Mouse (Mus musculus) bone marrow macrophage, adult 2 months (primary cell): ENCODE measurements around the gene Scaf8. TPM values are rescaled to one million over a fixed set of nuclear protein-coding genes. Genes with fewer than 3 reads are reported as not detected.
"Not testable (repeated sequence)": the region's sequence is repeated elsewhere in the genome, so short reads cannot be mapped to it uniquely, and the experiment has no call there.

Experiments
- H3K27ac ChIP-seq: 2 replicates; pipeline ENCODE4 v1.5.1; 2012; ENCODE audit warnings: low read depth, low read length; ENCODE audit not compliant: insufficient read depth
- H3K4me1 ChIP-seq: 2 replicates; pipeline ENCODE4 v1.6.1; 2012; ENCODE audit warnings: low read length; ENCODE audit not compliant: control insufficient read depth, insufficient read depth
- H3K4me3 ChIP-seq: 2 replicates; pipeline ENCODE4 v1.5.1; 2012; ENCODE audit warnings: mild to moderate bottlenecking, low read length, moderate library complexity; ENCODE audit not compliant: insufficient read depth
- CTCF ChIP-seq: IDR thresholded peaks from 2 replicates; pipeline ENCODE4 v1.5.1; 2012; ENCODE audit warnings: low read depth, mild to moderate bottlenecking, low read length, moderate library complexity
- POLR2A ChIP-seq: IDR thresholded peaks from 2 replicates; pipeline ENCODE4 v1.6.1; 2012; ENCODE audit warnings: mild to moderate bottlenecking, low read depth, low read length, borderline replicate concordance
- polyA plus RNA-seq: library from polyadenylated mRNA; stranded (reverse); fragments of >200 nt; gene quantifications from 2 replicates; pipeline ENCODE4 v1.2.4, GENCODE M21; 2012; ENCODE audit not compliant: missing spikeins, insufficient read depth, insufficient read length

Scaf8 gene
- polyA plus RNA-seq, 1 experiment, result 22.3 TPM

DNA sequence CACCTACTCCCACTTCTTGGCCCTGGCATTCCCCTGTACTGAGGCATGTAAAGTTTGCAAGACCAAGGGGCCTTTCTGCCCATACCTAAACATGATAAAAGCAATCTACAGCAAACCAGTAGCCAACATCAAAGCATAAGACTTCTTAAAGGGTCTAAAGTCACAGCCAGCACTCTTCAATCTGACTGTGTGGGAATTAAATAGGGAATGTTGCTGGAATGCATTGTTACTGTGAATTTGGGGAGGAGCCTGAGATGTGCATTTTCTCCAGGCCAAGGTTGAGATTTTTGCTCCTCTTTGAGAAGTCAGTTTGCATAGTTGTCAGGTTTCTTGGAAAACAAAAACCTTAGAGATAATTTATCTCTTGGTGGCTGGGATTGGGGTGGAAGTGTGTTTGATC is 36.4 kb downstream of the Scaf8 start:
- TF ChIP-seq CTCF, result no peak
- Histone ChIP-seq H3K27ac (no peak overlapping the region), H3K4me3 (no peak overlapping the region), H3K4me1 (peaks cover 15% of the 10 kb centered on the region)

DNA sequence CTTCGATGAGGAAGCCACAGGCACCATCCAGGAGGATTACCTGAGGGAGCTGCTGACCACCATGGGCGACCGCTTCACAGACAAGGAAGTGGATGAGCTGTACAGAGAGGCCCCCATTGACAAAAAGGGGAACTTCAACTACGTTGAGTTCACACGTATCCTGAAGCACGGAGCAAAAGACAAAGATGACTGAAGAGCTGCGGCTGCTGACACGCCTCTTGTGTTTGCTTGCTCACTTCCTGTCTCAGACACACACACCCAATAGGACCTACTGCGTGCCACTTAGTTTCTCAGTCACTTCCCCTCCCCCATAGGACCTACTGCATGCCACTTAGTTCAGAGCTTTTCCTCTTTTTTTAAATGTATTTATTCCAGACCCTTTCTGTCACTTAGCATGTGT is 41.4 kb downstream of the Scaf8 start:
- not testable (repeated sequence) for H3K4me3 ChIP-seq
- H3K4me1 ChIP-seq, result peaks cover 18% of the 10 kb centered on the region

DNA sequence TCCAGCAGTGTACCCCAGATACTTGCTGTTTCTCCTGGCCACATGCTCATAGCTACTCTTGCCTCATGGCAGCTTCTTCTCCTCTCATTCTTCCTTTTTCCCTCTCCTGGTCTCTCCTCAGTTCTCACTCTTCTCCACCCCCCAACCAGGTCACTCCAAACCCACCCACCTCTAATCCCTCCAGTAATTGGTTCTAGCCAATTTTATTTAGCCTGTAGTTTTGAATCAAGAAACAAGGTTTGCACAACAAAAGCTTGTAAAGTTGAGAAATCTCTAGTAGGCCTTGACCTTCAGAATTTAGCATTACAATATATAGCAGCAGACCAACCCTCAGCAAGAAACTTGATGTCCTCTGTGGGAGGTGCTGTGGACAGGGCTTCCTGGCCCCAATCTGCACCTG is 42.2 kb downstream of the Scaf8 start:
- TF ChIP-seq CTCF (no peak), POLR2A (no peak)

More for the DNA sequence above, 41.4 kb downstream of the Scaf8 start:
- peak overlapping the region; percentile 57 for H3K27ac ChIP-seq

DNA sequence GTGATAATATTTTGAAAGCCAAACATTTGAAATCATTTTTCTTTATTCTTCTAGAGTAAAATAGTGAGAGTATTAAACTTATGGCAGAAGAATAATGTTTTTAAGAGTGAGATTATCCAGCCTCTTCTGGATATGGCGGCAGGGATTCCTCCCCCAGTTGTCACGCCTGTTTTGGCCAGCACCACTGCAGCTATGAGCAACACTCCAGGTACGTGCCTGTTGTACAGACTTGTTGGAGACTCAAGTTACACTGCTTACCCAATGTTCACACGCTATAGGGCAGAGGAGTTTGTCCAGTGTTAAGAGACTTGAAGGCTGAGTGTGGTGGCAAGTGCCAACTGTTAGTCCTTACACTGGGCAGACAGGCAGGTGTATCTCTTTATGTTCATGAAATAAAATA is 48.1 kb downstream of the Scaf8 start:
- Histone ChIP-seq H3K4me1 (peaks cover 9% of the 10 kb centered on the region), H3K4me3 (no peak overlapping the region), H3K27ac (no peak overlapping the region)
- TF ChIP-seq CTCF (no peak), POLR2A (no peak)

More for the DNA sequence above, 42.2 kb downstream of the Scaf8 start:
- Histone ChIP-seq H3K27ac (0 out of 2 replicates have a peak overlapping the region, but pooled peaks have one; percentile 30), H3K4me1 (peaks cover 20% of the 10 kb centered on the region), H3K4me3 (no peak overlapping the region)

DNA sequence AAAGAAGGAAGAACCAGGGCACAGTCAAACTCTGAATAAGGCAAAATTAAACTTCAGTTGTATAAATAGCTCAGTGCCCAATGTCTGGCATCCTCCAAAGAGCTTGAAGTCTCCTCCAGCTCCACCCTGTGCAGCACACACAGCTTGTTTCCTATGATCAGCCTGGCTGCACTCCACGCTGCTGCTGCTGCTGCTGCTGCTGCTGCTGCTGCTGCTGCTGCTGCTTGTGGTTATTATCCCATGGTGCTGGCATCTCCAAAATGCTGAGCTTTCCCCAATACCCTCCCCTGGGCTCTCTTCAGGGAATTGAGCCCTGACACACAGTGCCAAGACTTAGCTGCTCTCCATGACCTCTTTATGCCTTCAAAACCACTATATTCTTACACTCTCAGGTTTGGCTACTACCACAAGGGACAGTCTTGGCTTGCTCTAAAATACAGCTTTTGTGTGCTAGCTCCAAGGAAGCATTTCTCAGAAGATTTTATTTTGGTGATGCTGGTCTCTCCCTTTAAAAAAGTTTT is 65.7 kb downstream of the Scaf8 start:
- H3K4me1 ChIP-seq, H3K27ac ChIP-seq, H3K4me3 ChIP-seq: not testable (repeated sequence)

DNA sequence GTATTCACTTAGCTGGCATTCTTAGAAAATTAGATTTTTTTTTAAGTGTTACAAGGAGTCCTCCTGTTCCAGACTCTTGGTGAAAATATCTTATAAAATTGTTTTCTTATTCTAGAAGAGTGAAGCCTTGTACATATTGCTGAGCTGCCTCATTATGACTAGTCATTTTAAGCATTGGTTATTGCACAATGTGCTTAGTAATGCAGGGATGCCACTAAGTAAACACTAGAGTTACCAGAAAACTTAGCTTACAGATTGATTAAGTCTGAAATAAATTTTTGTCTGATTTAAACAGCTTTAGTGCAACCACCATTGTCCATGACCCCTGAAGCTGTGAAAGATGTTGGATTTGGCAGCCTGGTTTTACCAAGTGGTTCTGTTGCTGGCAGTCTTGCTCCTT is 80.7 kb downstream of the Scaf8 start:
- not testable (repeated sequence) for H3K4me1 ChIP-seq, H3K4me3 ChIP-seq, H3K27ac ChIP-seq

DNA sequence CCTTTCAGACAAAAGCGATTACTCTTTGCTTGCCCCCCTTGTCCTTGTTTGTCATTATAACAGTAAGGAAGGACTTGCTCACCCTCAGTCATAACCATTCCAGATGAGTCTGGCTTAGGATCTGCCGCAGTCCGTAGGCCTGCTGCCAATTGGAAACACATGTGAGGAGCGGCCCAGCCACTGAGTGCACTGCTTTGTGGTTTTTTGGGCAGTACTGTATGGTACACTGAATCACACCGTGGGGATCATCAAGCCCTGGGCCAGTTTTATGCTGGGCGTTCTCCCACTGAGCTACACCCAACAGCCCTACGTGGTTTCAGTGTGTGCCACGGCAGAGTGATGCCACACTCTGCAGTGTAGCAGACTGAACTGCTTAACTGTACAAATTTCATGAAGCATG is 85.6 kb downstream of the Scaf8 start:
- TF ChIP-seq POLR2A (no peak), CTCF (no peak)
- Histone ChIP-seq H3K27ac (no peak overlapping the region), H3K4me1 (peaks cover 12% of the 10 kb centered on the region), H3K4me3 (no peak overlapping the region)

DNA sequence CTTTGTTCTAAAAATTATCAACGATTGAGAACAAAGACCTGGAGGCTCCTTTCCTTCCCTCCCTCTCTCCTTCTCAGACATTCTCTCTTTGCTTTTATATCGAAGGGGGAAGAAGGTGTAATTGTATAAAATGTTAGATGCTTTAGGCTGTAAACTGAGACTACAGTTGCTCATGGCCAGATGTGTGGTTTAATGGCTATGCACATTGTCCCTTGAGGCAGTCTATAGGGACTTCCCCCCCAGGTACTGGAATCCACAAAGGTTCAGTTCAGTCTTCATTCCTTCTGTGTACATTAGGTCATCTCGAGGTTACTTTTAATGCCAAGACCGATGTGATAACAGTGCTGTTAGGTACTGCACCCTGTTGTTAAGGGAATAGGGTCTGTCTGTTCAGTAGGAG is 89.1 kb downstream of the Scaf8 start:
- H3K4me1 ChIP-seq, result peaks cover 41% of the 10 kb centered on the region
- H3K27ac ChIP-seq, result no peak overlapping the region
- H3K4me3 ChIP-seq, result no peak overlapping the region
- no peak for TF ChIP-seq POLR2A
- no peak for TF ChIP-seq CTCF

DNA sequence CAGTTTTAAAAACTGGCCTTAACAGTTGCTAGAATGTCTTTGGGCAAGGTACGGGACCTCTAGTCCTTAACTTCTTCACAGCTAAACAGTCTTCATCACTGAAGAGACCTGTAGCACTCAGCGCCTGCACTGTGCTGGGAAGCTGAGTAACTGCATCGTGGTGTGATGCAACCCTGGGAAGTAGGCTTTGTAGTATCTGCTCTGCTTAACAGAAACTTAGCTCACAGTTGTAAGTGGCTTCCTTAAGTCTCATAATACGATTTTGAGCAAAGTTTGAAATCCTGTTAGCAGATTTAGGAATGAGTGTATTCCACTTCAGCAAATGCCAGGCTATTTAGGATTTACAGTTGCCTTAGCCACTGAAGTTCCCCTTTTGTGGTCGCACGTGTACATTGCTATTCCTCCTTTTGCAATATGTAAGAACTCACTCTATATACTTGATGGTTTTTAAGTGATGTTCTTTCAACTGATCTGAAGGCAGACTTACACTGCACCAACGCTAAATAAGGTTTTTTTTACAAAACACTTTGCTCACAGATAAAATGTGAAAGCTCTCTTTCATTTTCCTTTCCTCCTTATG is 90.1 kb downstream of the Scaf8 start:
- Histone ChIP-seq H3K4me3 (0 out of 2 replicates have a peak overlapping the region, but pooled peaks have one; percentile 15), H3K4me1 (peaks cover 46% of the 10 kb centered on the region)
- TF ChIP-seq POLR2A (no peak), CTCF (no peak)

DNA sequence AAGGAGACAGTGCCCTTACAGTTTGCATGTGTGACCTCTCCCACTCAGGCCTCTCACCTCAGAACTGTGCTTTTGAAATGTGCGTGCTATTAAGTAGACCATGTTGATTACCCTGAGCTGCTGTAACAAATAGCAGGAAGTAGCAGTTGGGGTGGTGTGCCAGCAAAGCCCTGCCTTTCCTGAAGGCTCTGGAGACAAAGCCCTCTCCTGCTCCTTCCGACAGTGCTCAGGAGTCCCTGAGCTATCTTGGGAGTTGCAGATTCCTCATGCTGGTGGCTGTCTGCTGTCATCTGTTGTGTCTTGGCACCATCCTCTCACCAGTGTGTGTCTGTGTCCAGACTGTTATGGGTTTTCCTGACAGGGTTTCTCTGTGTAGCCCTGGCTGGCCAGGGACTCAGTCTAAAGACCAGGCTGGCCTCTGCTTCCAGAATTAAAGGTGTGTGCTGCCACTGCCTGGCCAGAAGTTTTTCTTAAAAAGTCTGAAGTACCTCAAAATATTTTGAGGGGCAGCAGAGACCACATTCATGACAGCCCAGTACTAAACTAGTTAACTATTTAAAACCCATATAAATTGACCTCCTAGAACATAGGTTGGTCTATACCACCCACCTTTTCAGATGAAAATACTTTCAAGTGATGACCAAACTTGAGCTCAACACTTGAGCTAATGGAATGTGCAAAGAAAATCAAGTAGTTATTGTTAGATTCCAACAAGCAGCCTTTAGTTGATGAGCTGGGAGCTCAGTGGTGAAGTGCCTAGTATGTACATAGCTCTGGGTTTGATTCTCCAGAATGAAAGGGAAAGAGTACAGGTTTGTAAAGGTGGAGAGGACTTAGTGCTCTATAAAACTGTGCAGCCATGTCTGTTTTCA is 92.0 kb downstream of the Scaf8 start:
- Histone ChIP-seq H3K4me1 (peaks cover 48% of the 10 kb centered on the region), H3K4me3 (no peak overlapping the region), H3K27ac (no peak overlapping the region)
- TF ChIP-seq CTCF, result no peak
- no peak for TF ChIP-seq POLR2A

More for the DNA sequence above, 90.1 kb downstream of the Scaf8 start:
- peak overlapping the region; percentile 64; the same call in 1 of the 2 replicates for H3K27ac ChIP-seq
